Mouse (Mus musculus) hindbrain, embryonic 12.5 days (tissue): ENCODE measurements around the gene Foxp1. TPM values are rescaled to one million over a fixed set of nuclear protein-coding genes. Genes with fewer than 3 reads are reported as not detected.

Source experiments
- ATAC-seq: fragments of 200-750 bp; cut with Nextera tagmentation; 2 replicates; pipeline ENCODE4 v1.8.0; 2017; ENCODE audit warnings: moderate TSS enrichment; ENCODE audit not compliant: low FRiP score
- H3K27ac ChIP-seq: fragments of 300-500 bp; sonication (generic); 2 replicates; pipeline ENCODE4 v1.5.1; 2016; ENCODE audit warnings: mild to moderate bottlenecking
- H3K27me3 ChIP-seq: fragments of 300-500 bp; sonication (generic); 2 replicates; pipeline ENCODE4 v1.6.1; 2016; ENCODE audit warnings: mild to moderate bottlenecking
- H3K36me3 ChIP-seq: fragments of 300-500 bp; sonication (generic); 2 replicates; pipeline ENCODE4 v1.6.1; 2016; ENCODE audit warnings: mild to moderate bottlenecking
- H3K4me1 ChIP-seq: fragments of 300-500 bp; sonication (generic); 2 replicates; pipeline ENCODE4 v1.6.1; 2016
- H3K4me2 ChIP-seq: fragments of 300-500 bp; sonication (generic); replicated peaks from 2 replicates; pipeline ENCODE4 v1.6.1; 2016; ENCODE audit warnings: mild to moderate bottlenecking
- H3K4me3 ChIP-seq: fragments of 300-500 bp; sonication (generic); 2 replicates; pipeline ENCODE4 v1.5.1; 2016; ENCODE audit warnings: mild to moderate bottlenecking
- H3K9ac ChIP-seq: fragments of 300-500 bp; sonication (generic); 2 replicates; pipeline ENCODE4 v1.6.1; 2016; ENCODE audit warnings: mild to moderate bottlenecking, moderate library complexity
- H3K9me3 ChIP-seq: fragments of 300-500 bp; sonication (generic); replicated peaks from 2 replicates; pipeline ENCODE4 v1.6.1; 2016; ENCODE audit warnings: mild to moderate bottlenecking
- WGBS: fragments of 180-500 bp; shearing (Covaris S2); methylation state at CpG from one replicate; pipeline ENCODE4 v1.1.7; 2016; 5-methylcytosine and 5-hydroxymethylcytosine counted together
- polyA plus RNA-seq: library from polyadenylated mRNA; unstranded; fragments of >200 nt; fragmentation: Nextera tagmentation; extraction: Ambion mirVana; gene quantifications from 2 replicates; pipeline ENCODE4 v1.2.1, GENCODE M21; 2016

Foxp1 gene
- polyA plus RNA-seq, 1 experiment from 2014 or later, result 87.6 TPM

DNA sequence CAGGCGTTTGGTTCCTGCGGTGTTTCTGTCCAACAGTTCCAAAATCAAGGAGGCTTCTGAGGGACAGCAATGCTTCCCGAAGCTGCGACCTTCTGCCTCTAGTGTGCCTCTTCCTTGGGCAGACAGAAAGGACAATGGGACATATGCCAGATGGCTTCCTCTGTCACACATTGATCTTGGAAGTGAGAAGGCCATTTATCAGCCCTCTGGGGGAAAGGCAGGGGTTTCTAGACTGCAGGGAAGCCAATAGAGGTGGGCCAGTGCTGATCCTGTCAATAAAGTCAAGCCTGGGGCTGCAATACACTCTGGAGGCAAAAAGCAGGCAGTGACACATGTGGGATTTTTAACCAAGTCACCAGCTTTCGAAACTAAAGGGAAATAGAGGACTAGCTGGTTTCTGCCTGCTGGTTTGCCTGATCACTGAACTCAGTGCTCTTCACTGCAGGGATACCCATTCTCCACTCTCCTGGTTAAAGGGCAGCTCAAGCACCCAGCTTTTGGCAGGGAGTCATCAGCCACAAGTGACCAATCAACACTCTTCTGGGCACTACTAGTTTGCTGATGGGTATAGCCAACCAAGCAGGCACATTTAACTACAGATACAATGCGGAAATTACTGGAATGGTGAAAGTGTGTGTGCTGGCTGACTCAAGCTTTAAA is 315.2 kb downstream of the Foxp1 start:
- Histone ChIP-seq H3K27me3 (no peaks in the 10 kb centered on the region), H3K4me1 (peaks cover 43% of the 10 kb centered on the region), H3K9ac (no peak overlapping the region), H3K4me2 (no peak overlapping the region), H3K36me3 (no peaks in the 10 kb centered on the region), H3K27ac (no peak overlapping the region), H3K9me3 (no peaks in the 10 kb centered on the region), H3K4me3 (no peak overlapping the region)
- WGBS, result 37% methylated on average over 6 of the region's 6 CpGs
- no peak; the same call in 1 of the 2 replicates for ATAC-seq

DNA sequence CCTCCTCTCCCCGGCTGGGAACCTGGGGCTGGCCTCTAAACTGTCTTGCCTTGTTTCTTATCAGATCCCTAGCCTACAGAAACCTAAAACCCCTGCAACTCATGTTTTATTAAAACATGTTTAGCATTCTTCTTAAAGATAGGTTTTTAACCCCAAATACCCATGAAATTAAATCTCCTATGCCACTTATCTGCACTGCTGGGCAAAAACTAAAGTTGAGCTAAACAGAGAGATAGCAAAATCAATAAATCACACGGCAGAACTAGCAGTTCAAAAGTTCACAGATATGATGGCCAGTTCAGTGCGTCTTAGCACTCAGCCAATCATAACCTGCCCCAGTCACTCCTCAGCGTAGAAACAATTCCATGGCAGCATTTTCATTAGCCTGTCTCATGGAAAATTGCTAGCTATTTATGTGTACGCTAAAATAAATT is 316.1 kb downstream of the Foxp1 start:
- H3K4me1 ChIP-seq, result peaks cover 47% of the 10 kb centered on the region
- no peak overlapping the region for H3K27ac ChIP-seq
- H3K27me3 ChIP-seq, result no peaks in the 10 kb centered on the region
- no peaks in the 10 kb centered on the region for H3K36me3 ChIP-seq
- no peak overlapping the region for H3K9ac ChIP-seq
- no peak overlapping the region for H3K4me3 ChIP-seq
- 22% methylated on average over 5 of the region's 5 CpGs for WGBS
- no peaks in the 10 kb centered on the region for H3K9me3 ChIP-seq
- no peak for ATAC-seq
- no peak overlapping the region for H3K4me2 ChIP-seq

GRCm38 (mm10) chr6:99205587-99206436 is 316.7 kb downstream of the Foxp1 start:
- H3K4me3 ChIP-seq, result no peak overlapping the region
- H3K36me3 ChIP-seq, result no peaks in the 10 kb centered on the region
- H3K27me3 ChIP-seq, result no peaks in the 10 kb centered on the region
- H3K4me2 ChIP-seq, result no peak overlapping the region
- H3K9ac ChIP-seq, result no peak overlapping the region
- ATAC-seq, result no peak
- H3K9me3 ChIP-seq, result no peaks in the 10 kb centered on the region
- H3K27ac ChIP-seq, result peak overlapping the region; percentile 18; the same call in 1 of the 2 replicates
- 34% methylated on average over 13 of the region's 13 CpGs for WGBS
- H3K4me1 ChIP-seq, result peaks cover 53% of the 10 kb centered on the region

DNA sequence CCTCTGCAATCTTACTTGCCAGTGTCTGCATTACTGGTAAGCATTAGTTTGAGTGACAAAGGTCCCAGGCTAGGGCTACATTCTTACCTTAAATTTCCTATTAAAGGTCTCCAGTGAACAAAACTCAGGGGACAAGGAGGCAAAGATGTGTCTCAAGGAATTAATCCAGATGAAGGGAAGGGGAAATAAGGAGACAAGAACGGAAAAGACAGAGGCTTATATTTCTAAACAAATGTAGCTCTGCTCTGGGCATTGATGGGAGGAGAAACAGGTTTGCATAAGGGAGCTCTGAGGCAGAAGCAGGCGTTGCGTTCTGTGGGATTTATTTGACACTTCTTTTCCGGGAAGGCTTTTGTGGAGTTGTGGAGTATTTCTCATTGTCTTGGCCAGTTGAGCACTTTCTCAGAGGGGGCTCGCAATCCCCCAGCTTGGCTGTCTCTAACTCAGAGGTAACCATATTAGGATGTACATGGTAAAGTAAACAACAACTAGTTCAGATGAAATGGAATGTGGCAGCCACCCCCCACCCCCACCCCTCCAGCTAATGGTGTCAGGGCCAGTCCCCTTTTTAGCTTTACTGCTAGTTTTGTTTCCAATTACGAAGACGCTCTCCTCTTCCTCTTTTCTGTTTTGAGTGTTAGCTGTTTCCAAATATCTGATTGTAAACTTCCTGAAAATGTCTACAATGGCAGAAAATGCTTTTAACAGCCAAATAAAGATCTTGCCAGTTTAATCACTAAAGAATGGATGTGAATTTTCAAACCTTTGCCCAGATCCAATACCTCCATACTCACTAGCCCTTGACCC is 317.5 kb downstream of the Foxp1 start:
- no peak overlapping the region for H3K9ac ChIP-seq
- WGBS, result 12% methylated on average over 7 of the region's 7 CpGs
- ATAC-seq, result no peak

GRCm38 (mm10) chr6:99204052-99204779 is 318.3 kb downstream of the Foxp1 start:
- peaks cover 60% of the 10 kb centered on the region for H3K4me1 ChIP-seq
- peak; percentile 16; the same call in 1 of the 2 replicates for ATAC-seq
- H3K27me3 ChIP-seq, result no peaks in the 10 kb centered on the region
- H3K4me3 ChIP-seq, result 0 out of 2 replicates have a peak overlapping the region, but pooled peaks have one; percentile 3
- H3K4me2 ChIP-seq, result peak overlapping the region; percentile 46
- H3K9ac ChIP-seq, result no peak overlapping the region
- no peak overlapping the region; the same call in 1 of the 2 replicates for H3K27ac ChIP-seq
- no peaks in the 10 kb centered on the region for H3K9me3 ChIP-seq
- no peaks in the 10 kb centered on the region for H3K36me3 ChIP-seq
- WGBS, result under 1% methylated on average over 14 of the region's 14 CpGs

More for the DNA sequence above, 317.5 kb downstream of the Foxp1 start:
- H3K36me3 ChIP-seq, result no peaks in the 10 kb centered on the region
- H3K4me1 ChIP-seq, result peaks cover 60% of the 10 kb centered on the region
- no peaks in the 10 kb centered on the region for H3K27me3 ChIP-seq
- H3K4me3 ChIP-seq, result no peak overlapping the region
- H3K9me3 ChIP-seq, result no peaks in the 10 kb centered on the region
- H3K4me2 ChIP-seq, result peak overlapping the region; percentile 46
- H3K27ac ChIP-seq, result peak overlapping the region; percentile 53; the same call in 1 of the 2 replicates

DNA sequence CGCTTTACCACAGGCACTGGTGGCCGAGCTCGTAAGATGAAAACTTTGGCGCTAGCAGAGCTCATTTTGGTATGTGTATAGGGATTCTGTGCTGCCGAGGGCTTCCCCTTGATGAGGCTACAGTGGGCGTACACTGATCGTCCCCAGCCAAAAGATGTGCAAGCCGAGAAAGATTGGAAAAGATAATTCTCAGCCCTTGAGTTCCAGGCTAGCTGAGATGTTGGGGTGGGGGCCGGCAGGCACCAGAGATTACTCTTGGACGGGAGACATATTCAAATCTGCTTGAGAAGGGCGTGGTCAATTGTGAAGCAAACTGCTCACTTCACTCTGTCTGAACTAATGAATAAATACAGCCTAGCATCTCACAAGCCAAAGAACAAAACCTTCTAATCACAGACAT is 319.3 kb downstream of the Foxp1 start:
- Histone ChIP-seq H3K4me3 (no peak overlapping the region), H3K4me2 (peak overlapping the region; percentile 30; the same call in 1 of the 2 replicates), H3K36me3 (no peaks in the 10 kb centered on the region), H3K4me1 (peaks cover 60% of the 10 kb centered on the region), H3K9me3 (no peaks in the 10 kb centered on the region), H3K9ac (no peak overlapping the region), H3K27ac (no peak overlapping the region), H3K27me3 (no peaks in the 10 kb centered on the region)
- WGBS, result 24% methylated on average over 11 of the region's 11 CpGs
- no peak for ATAC-seq

DNA sequence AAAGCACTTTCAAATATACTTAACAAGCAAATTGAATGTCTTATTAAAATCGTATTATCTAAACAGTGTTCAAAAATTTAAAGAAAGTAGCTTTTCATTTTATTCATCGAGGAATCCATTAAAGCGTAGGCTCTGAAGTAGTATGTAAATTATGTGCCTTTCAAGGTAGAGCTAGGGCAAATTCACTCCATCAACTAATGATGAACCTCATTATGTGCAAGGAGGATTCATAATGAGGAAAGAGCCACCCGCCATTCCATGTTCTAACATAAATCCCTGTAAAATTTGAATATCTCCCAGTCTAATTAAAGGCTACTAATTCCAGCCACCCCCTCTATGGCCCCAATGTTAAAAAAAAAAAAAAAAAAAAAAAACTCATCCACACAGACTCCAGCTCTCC is 319.7 kb downstream of the Foxp1 start:
- Histone ChIP-seq H3K27me3 (no peaks in the 10 kb centered on the region), H3K9me3 (no peaks in the 10 kb centered on the region), H3K4me2 (no peak overlapping the region), H3K36me3 (no peaks in the 10 kb centered on the region), H3K9ac (no peak overlapping the region), H3K27ac (no peak overlapping the region), H3K4me3 (no peak overlapping the region), H3K4me1 (peaks cover 59% of the 10 kb centered on the region)
- no peak for ATAC-seq
- WGBS, result 65% methylated on average over 4 of the region's 4 CpGs

- WGBS, result 4% methylated on average over 4 of the region's 4 CpGs
- Histone ChIP-seq H3K4me1 (peaks cover 48% of the 10 kb centered on the region), H3K9ac (no peak overlapping the region), H3K4me3 (no peak overlapping the region), H3K27ac (peak overlapping the region; percentile 41; the same call in 1 of the 2 replicates), H3K4me2 (no peak overlapping the region), H3K9me3 (no peaks in the 10 kb centered on the region), H3K27me3 (no peaks in the 10 kb centered on the region), H3K36me3 (no peaks in the 10 kb centered on the region)
- ATAC-seq, result 0 out of 2 replicates have a peak, but pooled peaks have one; percentile 20
Observed at GRCm38 (mm10) chr6:99201271-99201705, 321.2 kb downstream of the Foxp1 start.

GRCm38 (mm10) chr6:99200656-99201055 is 321.9 kb downstream of the Foxp1 start:
- H3K27ac ChIP-seq, result peak overlapping the region; percentile 30; the same call in 1 of the 2 replicates
- 11% methylated on average over 11 of the region's 11 CpGs for WGBS
- no peak overlapping the region for H3K9ac ChIP-seq
- no peak overlapping the region for H3K4me3 ChIP-seq
- H3K36me3 ChIP-seq, result no peaks in the 10 kb centered on the region
- no peaks in the 10 kb centered on the region for H3K9me3 ChIP-seq
- ATAC-seq, result no peak
- H3K27me3 ChIP-seq, result no peaks in the 10 kb centered on the region
- H3K4me2 ChIP-seq, result peak overlapping the region; percentile 32
- peaks cover 41% of the 10 kb centered on the region for H3K4me1 ChIP-seq

GRCm38 (mm10) chr6:99199277-99199676 is 323.2 kb downstream of the Foxp1 start:
- WGBS, result 89% methylated on average over 4 of the region's 4 CpGs
- no peak for ATAC-seq
- no peak overlapping the region for H3K27ac ChIP-seq
- no peak overlapping the region for H3K4me2 ChIP-seq
- H3K9me3 ChIP-seq, result no peaks in the 10 kb centered on the region
- H3K36me3 ChIP-seq, result no peaks in the 10 kb centered on the region
- H3K4me3 ChIP-seq, result no peak overlapping the region
- H3K27me3 ChIP-seq, result no peaks in the 10 kb centered on the region
- H3K4me1 ChIP-seq, result peaks cover 28% of the 10 kb centered on the region
- H3K9ac ChIP-seq, result no peak overlapping the region

DNA sequence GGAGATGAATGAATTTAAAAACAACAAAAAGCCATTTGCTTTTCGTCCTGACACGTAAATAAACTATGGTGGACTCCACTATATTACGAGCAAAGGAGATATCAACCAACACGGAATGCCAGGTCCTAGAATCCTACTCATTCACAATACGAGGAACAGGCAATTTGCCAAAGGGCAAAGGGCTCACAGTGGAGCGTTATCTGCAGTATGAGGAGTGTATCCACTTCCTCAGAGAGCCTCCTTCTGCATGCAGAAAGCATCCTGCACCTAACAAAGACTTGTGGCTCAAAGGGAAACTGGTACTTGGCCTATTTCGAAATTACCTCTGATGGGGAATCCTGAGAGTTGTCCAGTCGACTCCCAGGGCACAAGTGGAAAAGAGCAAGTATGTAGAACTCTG is 328.8 kb downstream of the Foxp1 start:
- Histone ChIP-seq H3K9me3 (no peaks in the 10 kb centered on the region), H3K4me1 (peaks cover 24% of the 10 kb centered on the region), H3K4me3 (no peak overlapping the region), H3K36me3 (no peaks in the 10 kb centered on the region), H3K9ac (no peak overlapping the region), H3K27me3 (no peaks in the 10 kb centered on the region), H3K4me2 (no peak overlapping the region), H3K27ac (no peak overlapping the region)
- 69% methylated on average over 8 of the region's 8 CpGs for WGBS
- ATAC-seq, result no peak
